Mouse (Mus musculus): Measurements from ENCODE around the gene Il1a. TPM values are rescaled to one million over a fixed set of nuclear protein-coding genes. Genes with fewer than 3 reads are reported as not detected.

The Il1a gene
- polyA plus RNA-seq, 1 experiment from 2014 or later: 0.20 TPM

DNA sequence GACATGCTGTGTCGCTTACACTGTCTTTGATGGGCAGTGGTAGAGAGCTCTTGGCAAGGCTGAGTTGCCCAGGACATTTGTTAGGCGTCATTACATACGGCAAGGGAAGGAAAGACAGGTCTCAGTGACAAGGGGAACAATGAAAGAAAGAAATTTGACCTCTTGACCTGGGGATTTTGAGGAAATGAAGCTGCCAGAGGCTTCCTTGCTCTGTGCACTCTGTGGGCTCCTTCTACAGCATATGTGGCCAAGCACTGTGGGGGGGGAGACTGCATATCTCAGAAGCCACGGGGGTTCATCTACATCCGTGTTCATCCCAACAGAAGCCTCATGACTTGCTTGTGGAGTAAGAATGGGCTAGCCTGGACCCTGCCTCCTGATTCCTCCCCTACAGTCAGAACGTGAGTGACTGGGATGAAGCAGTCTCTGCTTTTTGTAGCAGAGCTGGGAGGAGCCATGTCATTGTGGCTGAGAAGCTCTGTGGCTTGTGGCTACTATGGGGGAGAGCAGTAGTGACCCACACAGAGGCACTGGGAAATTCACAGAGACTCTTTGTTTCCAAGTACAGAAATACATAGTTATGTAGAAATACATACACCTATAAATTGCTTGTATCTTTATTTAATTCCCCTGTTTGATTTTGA is 48.5 kb downstream of the Il1a start:
- no peak overlapping the region for H3K27ac ChIP-seq (replicated peaks)
- no peaks in the 10 kb centered on the region for H3K36me3 ChIP-seq
- 0 out of 2 replicates have a peak, but pooled peaks cover 3% of the 10 kb centered on the region for H3K27me3 ChIP-seq (replicated peaks)
- no peak overlapping the region for H3K4me2 ChIP-seq
- WGBS: 59% methylated on average over 6 of the region's 6 CpGs
- peaks cover 4% of the 10 kb centered on the region; the same call in 1 of the 2 replicates for H3K4me1 ChIP-seq
- H3K9ac ChIP-seq (replicated peaks): no peak overlapping the region
- H3K9me3 ChIP-seq (replicated peaks): no peaks in the 10 kb centered on the region
- H3K4me3 ChIP-seq (replicated peaks): no peak overlapping the region
- ATAC-seq (ENCODE audit: low FRiP score): no peak

DNA sequence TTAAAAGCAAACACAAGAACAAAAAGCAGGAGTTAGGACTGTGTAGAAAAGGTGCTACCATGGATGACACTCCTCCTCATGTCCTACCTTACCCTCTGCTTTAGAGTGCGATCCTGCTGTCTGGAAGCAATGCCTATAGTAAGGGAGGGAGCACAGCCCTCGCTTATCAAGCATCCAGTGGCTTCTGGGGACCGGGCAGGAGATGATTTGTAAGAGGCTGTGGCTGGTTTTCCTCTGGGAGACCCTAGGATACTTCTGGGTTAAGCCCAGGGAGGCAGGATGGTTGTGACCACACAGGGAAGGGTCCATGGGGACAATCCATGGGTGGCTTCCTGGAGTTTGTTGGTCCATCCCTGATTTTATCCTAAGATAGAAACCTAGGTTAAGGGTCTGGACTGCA is 49.1 kb downstream of the Il1a start:
- no peak overlapping the region for H3K4me2 ChIP-seq
- 0 out of 2 replicates have a peak, but pooled peaks cover 3% of the 10 kb centered on the region for H3K27me3 ChIP-seq (replicated peaks)
- peaks cover 4% of the 10 kb centered on the region; the same call in 1 of the 2 replicates for H3K4me1 ChIP-seq
- WGBS: 77% methylated on average over 3 of the region's 3 CpGs
- no peak overlapping the region for H3K9ac ChIP-seq (replicated peaks)
- no peaks in the 10 kb centered on the region for H3K36me3 ChIP-seq
- ATAC-seq (ENCODE audit: low FRiP score): no peak
- no peak overlapping the region for H3K27ac ChIP-seq (replicated peaks)
- no peaks in the 10 kb centered on the region for H3K9me3 ChIP-seq (replicated peaks)
- H3K4me3 ChIP-seq (replicated peaks): no peak overlapping the region

DNA sequence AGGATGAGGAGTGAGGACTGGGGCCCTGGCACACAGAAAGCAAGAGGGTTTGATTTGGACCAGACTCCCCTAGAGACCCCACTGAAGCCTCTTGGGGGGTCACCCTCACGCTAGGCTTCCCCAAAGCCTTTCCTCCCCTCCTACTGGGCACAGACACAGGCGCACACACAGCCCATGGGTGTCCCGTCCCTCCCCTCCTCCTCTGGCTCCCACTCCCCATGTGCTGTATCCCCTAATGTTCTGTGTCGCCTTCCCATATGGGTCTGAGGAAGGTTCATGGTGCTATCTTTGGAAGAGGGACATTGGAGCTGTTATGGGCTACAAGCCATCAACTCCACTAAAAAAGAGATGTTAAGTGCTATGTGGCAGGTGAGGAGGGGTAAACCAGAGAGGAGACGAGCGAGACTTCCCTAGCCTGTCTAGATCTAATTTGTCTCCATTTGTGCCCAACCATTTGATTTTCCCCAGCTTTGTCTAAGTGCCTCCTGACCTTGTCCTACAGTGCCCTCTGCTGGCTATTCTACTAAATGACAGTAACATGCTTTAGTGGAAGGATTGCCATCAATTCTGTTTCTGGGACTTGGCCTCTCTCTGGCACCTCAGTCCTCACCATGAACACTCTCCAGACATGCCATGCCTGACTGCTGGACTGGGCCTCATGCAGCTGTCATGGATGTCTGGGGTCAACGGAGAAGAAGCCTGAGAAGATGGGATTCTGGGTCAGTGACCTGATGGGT is 51.1 kb downstream of the Il1a start:
- Histone ChIP-seq H3K4me1 (peaks cover 4% of the 10 kb centered on the region; the same call in 1 of the 2 replicates), H3K9ac (replicated peaks) (0 out of 2 replicates have a peak overlapping the region, but pooled peaks have one; percentile 26), H3K9me3 (replicated peaks) (no peaks in the 10 kb centered on the region), H3K27ac (replicated peaks) (no peak overlapping the region), H3K4me3 (replicated peaks) (no peak overlapping the region), H3K4me2 (peak overlapping the region; percentile 37), H3K36me3 (no peaks in the 10 kb centered on the region), H3K27me3 (replicated peaks) (0 out of 2 replicates have a peak, but pooled peaks cover 3% of the 10 kb centered on the region)
- WGBS: 39% methylated on average over 7 of the region's 7 CpGs
- ATAC-seq (ENCODE audit: low FRiP score): peak; percentile 85

- WGBS: 93% methylated on average over 3 of the region's 3 CpGs
- no peak overlapping the region for H3K27ac ChIP-seq (replicated peaks)
- H3K4me3 ChIP-seq (replicated peaks): no peak overlapping the region
- no peak overlapping the region for H3K9ac ChIP-seq (replicated peaks)
- H3K9me3 ChIP-seq (replicated peaks): no peaks in the 10 kb centered on the region
- peaks cover 4% of the 10 kb centered on the region; the same call in 1 of the 2 replicates for H3K4me1 ChIP-seq
- no peak overlapping the region for H3K4me2 ChIP-seq
- H3K27me3 ChIP-seq (replicated peaks): 0 out of 2 replicates have a peak, but pooled peaks cover 3% of the 10 kb centered on the region
- H3K36me3 ChIP-seq: no peaks in the 10 kb centered on the region
- peak; percentile 31; the same call in 1 of the 2 replicates for ATAC-seq (ENCODE audit: low FRiP score)
Measured at GRCm38 (mm10) chr2:129258056-129258455, 51.7 kb downstream of the Il1a start.

- no peak for ATAC-seq (ENCODE audit: low FRiP score)
- H3K27me3 ChIP-seq (replicated peaks): 0 out of 2 replicates have a peak, but pooled peaks cover 3% of the 10 kb centered on the region
- no peak overlapping the region for H3K27ac ChIP-seq (replicated peaks)
- WGBS: 69% methylated on average over 4 of the region's 4 CpGs
- no peaks in the 10 kb centered on the region for H3K36me3 ChIP-seq
- H3K4me3 ChIP-seq (replicated peaks): no peak overlapping the region
- H3K9me3 ChIP-seq (replicated peaks): no peaks in the 10 kb centered on the region
- no peak overlapping the region for H3K4me2 ChIP-seq
- H3K9ac ChIP-seq (replicated peaks): no peak overlapping the region
- H3K4me1 ChIP-seq: peaks cover 4% of the 10 kb centered on the region; the same call in 1 of the 2 replicates
Measured at GRCm38 (mm10) chr2:129256006-129256405, 53.8 kb downstream of the Il1a start.

DNA sequence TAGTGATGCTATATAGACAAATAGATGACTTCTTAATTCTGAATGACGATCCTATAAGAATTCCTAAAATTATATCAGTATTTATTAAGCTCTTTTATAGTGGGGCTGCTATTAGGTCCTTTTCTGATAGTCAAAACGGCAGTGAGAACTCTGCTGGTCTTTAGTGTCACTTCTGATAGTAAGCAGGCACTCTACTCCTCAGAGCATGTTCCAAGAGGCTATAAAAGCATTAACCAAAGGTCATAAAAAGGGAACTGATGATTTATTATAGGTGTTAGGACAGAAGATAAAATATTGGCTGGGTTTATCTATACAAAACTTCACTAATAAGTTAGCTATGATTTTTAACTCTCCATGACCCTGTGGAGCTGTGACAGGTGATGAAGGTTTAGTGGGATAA is 55.7 kb downstream of the Il1a start:
- 66% methylated on average over 2 of the region's 2 CpGs for WGBS
- no peak for ATAC-seq (ENCODE audit: low FRiP score)
- H3K36me3 ChIP-seq: no peaks in the 10 kb centered on the region

DNA sequence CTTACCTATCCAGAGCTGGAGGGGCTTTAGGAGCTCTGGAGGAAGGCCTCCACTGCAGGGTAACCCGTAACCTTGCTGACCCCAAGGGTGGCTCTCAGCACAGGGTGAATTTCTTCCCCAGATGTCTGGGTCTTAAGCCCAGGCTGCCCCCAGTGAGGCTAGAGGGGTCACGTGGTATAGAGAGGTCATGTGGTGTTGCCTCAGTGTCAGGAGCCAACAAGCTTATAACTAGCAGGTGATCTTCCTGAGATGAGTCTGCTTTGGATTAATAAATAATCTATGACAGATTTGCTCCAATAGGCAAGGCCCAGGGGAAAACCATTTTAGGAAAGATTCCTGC is 56.2 kb downstream of the Il1a start:
- Histone ChIP-seq H3K4me1 (peaks cover 3% of the 10 kb centered on the region; the same call in 1 of the 2 replicates), H3K27me3 (replicated peaks) (no peaks in the 10 kb centered on the region), H3K36me3 (no peaks in the 10 kb centered on the region), H3K27ac (replicated peaks) (no peak overlapping the region), H3K4me2 (no peak overlapping the region), H3K9me3 (replicated peaks) (no peaks in the 10 kb centered on the region), H3K4me3 (replicated peaks) (no peak overlapping the region), H3K9ac (replicated peaks) (no peak overlapping the region)
- ATAC-seq (ENCODE audit: low FRiP score): no peak
- 75% methylated on average over 2 of the region's 2 CpGs for WGBS

More for the DNA sequence above, 55.7 kb downstream of the Il1a start:
- no peak overlapping the region for H3K4me2 ChIP-seq
- H3K27me3 ChIP-seq (replicated peaks): no peaks in the 10 kb centered on the region
- no peak overlapping the region for H3K27ac ChIP-seq (replicated peaks)
- no peak overlapping the region for H3K4me3 ChIP-seq (replicated peaks)
- peaks cover 4% of the 10 kb centered on the region; the same call in 1 of the 2 replicates for H3K4me1 ChIP-seq
- no peaks in the 10 kb centered on the region for H3K9me3 ChIP-seq (replicated peaks)
- H3K9ac ChIP-seq (replicated peaks): no peak overlapping the region

GRCm38 (mm10) chr2:129252836-129253630 is 56.7 kb downstream of the Il1a start:
- Histone ChIP-seq H3K27ac (replicated peaks) (no peak overlapping the region), H3K4me3 (replicated peaks) (no peak overlapping the region), H3K27me3 (replicated peaks) (no peaks in the 10 kb centered on the region), H3K9ac (replicated peaks) (no peak overlapping the region), H3K9me3 (replicated peaks) (no peaks in the 10 kb centered on the region), H3K4me2 (no peak overlapping the region), H3K36me3 (no peaks in the 10 kb centered on the region), H3K4me1 (no peaks in the 10 kb centered on the region)
- no peak for ATAC-seq (ENCODE audit: low FRiP score)
- WGBS: 91% methylated on average over 19 of the region's 19 CpGs

Other genes starting within 250 kb of the Il1a start
- gene Ttl, start 244.0 kb downstream of the Il1a start, polyA plus RNA-seq (2015; fragmentation: Nextera tagmentation; extraction: Ambion mirVana): 37.2 and 45.4 TPM in 2 replicates
- gene Polr1b, start 209.0 kb downstream of the Il1a start, polyA plus RNA-seq (2015; fragmentation: Nextera tagmentation; extraction: Ambion mirVana): 14.5 and 20.4 TPM in 2 replicates
- gene Chchd5, start 180.3 kb downstream of the Il1a start, polyA plus RNA-seq (2015; fragmentation: Nextera tagmentation; extraction: Ambion mirVana): 22.6 and 23.6 TPM in 2 replicates
- gene Slc20a1, start 111.2 kb downstream of the Il1a start, polyA plus RNA-seq (2015; fragmentation: Nextera tagmentation; extraction: Ambion mirVana): 48.2 and 48.9 TPM in 2 replicates
- 5.8 and 14.6 TPM in 2 replicates for gene Ckap2l, start 12.8 kb downstream of the Il1a start, polyA plus RNA-seq (2015; fragmentation: Nextera tagmentation; extraction: Ambion mirVana)
- gene Il1b, start 61.2 kb upstream of the Il1a start, polyA plus RNA-seq (2015; fragmentation: Nextera tagmentation; extraction: Ambion mirVana): not detected in 2 replicates
- gene F830045P16Rik, start 226.6 kb upstream of the Il1a start, polyA plus RNA-seq (2015; fragmentation: Nextera tagmentation; extraction: Ambion mirVana): 0.09 TPM in 1 of 2 replicates, not detected in the other